Mouse (Mus musculus) macrophage (primary cell): ENCODE results near the gene Pdcd4. TPM values are rescaled to one million over a fixed set of nuclear protein-coding genes. Genes with fewer than 3 reads are reported as not detected.

ENCODE experiments used
- H3K27ac ChIP-seq: fragments of 350-480 bp; formaldehyde crosslinking; 2 replicates; pipeline ENCODE4 v1.9.0; 2021
- H3K36me3 ChIP-seq: fragments of 350-480 bp; formaldehyde crosslinking; 2 replicates; pipeline ENCODE4 v1.9.0; 2021; ENCODE audit errors: inconsistent target
- H3K4me3 ChIP-seq: fragments of 350-480 bp; formaldehyde crosslinking; 2 replicates; pipeline ENCODE4 v1.9.0; 2021; ENCODE audit errors: inconsistent target
- H3K79me2 ChIP-seq: fragments of 350-480 bp; formaldehyde crosslinking; 2 replicates; pipeline ENCODE4 v1.9.0; 2021; ENCODE audit errors: inconsistent target
- whole genome bisulfite sequencing: methylation state at CpG from one replicate; pipeline ENCODE4 v1.1.7; 2026; ENCODE audit warnings: inconsistent platforms; ENCODE audit not compliant: missing documents; 5-methylcytosine and 5-hydroxymethylcytosine counted together
- polyA plus RNA-seq: library from polyadenylated mRNA; stranded (reverse); fragments of 250-400 nt; gene quantifications from 3 replicates; pipeline ENCODE4 v1.2.4, GENCODE M21; 2018; ENCODE audit warnings: inconsistent platforms
- total RNA-seq, 78 experiments: library from RNA; depleted of rRNA; stranded (reverse); fragments of 250-400 nt; gene quantifications; 1 replicate in 9 of 78; 2 replicates in 24 of 78; 3 replicates in 43 of 78; 4 replicates in 2 of 78; pipeline ENCODE4 v1.2.4; 2018; ENCODE audit warnings: inconsistent platforms in 56 of 78

Pdcd4 gene
- 10 to 100 TPM in 5 of 26 experiments, 1 to 10 TPM in 15, under 1 TPM in 5, not detected in 1; 0.54 to 19.1 (median 3.5) TPM for total RNA-seq (2018; cell fraction: chromatin; rRNA removed)
- 10 to 100 TPM in 13 of 26 experiments, 1 to 10 TPM in 13; 4.7 to 28.2 (median 10.0) TPM for total RNA-seq (2018; cell fraction: cytosol; rRNA removed)
- 10 to 100 TPM in 5 of 26 experiments, 1 to 10 TPM in 21; 1.9 to 18.8 (median 5.5) TPM for total RNA-seq (2018; cell fraction: nucleus; rRNA removed)
- polyA plus RNA-seq: 3.8 to 15.6 TPM (median 13.3 TPM) in 3 replicates

GRCm38 (mm10) chr19:53892061-53892460, at the start of gene Pdcd4:
Gene Pdcd4 (plus strand): TSS chr19:53892231.
- 60% methylated on average over 3 of the region's 3 CpGs for WGBS
- H3K4me3 ChIP-seq: no peak within 1 kb of the TSS
- no peaks in the 10 kb centered on the region for H3K36me3 ChIP-seq
- H3K27ac ChIP-seq: no peak within 1 kb of the TSS
- no peaks in the 10 kb centered on the region for H3K79me2 ChIP-seq

- H3K27ac ChIP-seq: no peak overlapping the region
- no peaks in the 10 kb centered on the region for H3K36me3 ChIP-seq
- no peaks in the 10 kb centered on the region for H3K79me2 ChIP-seq
- H3K4me3 ChIP-seq: no peak overlapping the region
- WGBS: 92% methylated on average over 8 of the region's 8 CpGs
These were observed 48.1 kb upstream of the Pdcd4 start for GRCm38 (mm10) chr19:53843972-53844371.

GRCm38 (mm10) chr19:53848272-53848995, 43.6 kb upstream of the Pdcd4 start:
- Histone ChIP-seq H3K4me3 (no peak overlapping the region), H3K79me2 (no peaks in the 10 kb centered on the region), H3K36me3 (no peaks in the 10 kb centered on the region), H3K27ac (no peak overlapping the region)
- 97% methylated on average over 10 of the region's 10 CpGs for WGBS

- 85% methylated on average over 18 of the region's 18 CpGs for WGBS
- H3K4me3 ChIP-seq: no peak overlapping the region
- H3K79me2 ChIP-seq: no peaks in the 10 kb centered on the region
- no peaks in the 10 kb centered on the region for H3K36me3 ChIP-seq
- H3K27ac ChIP-seq: no peak overlapping the region
These were observed 41.7 kb upstream of the Pdcd4 start for GRCm38 (mm10) chr19:53850166-53850922.

GRCm38 (mm10) chr19:53851352-53851751, 40.7 kb upstream of the Pdcd4 start:
- Histone ChIP-seq H3K4me3 (no peak overlapping the region), H3K27ac (no peak overlapping the region), H3K36me3 (no peaks in the 10 kb centered on the region), H3K79me2 (no peaks in the 10 kb centered on the region)
- 97% methylated on average over 13 of the region's 13 CpGs for WGBS

GRCm38 (mm10) chr19:53851826-53852698, 40.0 kb upstream of the Pdcd4 start:
- 84% methylated on average over 9 of the region's 14 CpGs for WGBS
- no peaks in the 10 kb centered on the region for H3K79me2 ChIP-seq
- H3K36me3 ChIP-seq: no peaks in the 10 kb centered on the region
- no peak overlapping the region for H3K4me3 ChIP-seq
- H3K27ac ChIP-seq: no peak overlapping the region

GRCm38 (mm10) chr19:53852699-53853451, 39.2 kb upstream of the Pdcd4 start:
- WGBS: 90% methylated on average over 15 of the region's 15 CpGs

GRCm38 (mm10) chr19:53854978-53855377, 37.1 kb upstream of the Pdcd4 start:
- H3K4me3 ChIP-seq: no peak overlapping the region
- H3K36me3 ChIP-seq: no peaks in the 10 kb centered on the region
- no peaks in the 10 kb centered on the region for H3K79me2 ChIP-seq
- H3K27ac ChIP-seq: no peak overlapping the region
- 50% methylated on average over 4 of the region's 4 CpGs for WGBS

More at GRCm38 (mm10) chr19:53852699-53853451, 39.2 kb upstream of the Pdcd4 start:
- Histone ChIP-seq H3K27ac (no peak overlapping the region), H3K36me3 (no peaks in the 10 kb centered on the region), H3K79me2 (no peaks in the 10 kb centered on the region), H3K4me3 (no peak overlapping the region)

GRCm38 (mm10) chr19:53855781-53856180, 36.2 kb upstream of the Pdcd4 start:
- WGBS: 95% methylated on average over 5 of the region's 5 CpGs
- H3K36me3 ChIP-seq: no peaks in the 10 kb centered on the region

GRCm38 (mm10) chr19:53856794-53857193, 35.2 kb upstream of the Pdcd4 start:
- Histone ChIP-seq H3K4me3 (no peak overlapping the region), H3K79me2 (no peaks in the 10 kb centered on the region), H3K36me3 (no peaks in the 10 kb centered on the region), H3K27ac (no peak overlapping the region)
- WGBS: 97% methylated on average over 9 of the region's 9 CpGs

More at GRCm38 (mm10) chr19:53855781-53856180, 36.2 kb upstream of the Pdcd4 start:
- no peaks in the 10 kb centered on the region for H3K79me2 ChIP-seq
- no peak overlapping the region for H3K4me3 ChIP-seq
- no peak overlapping the region for H3K27ac ChIP-seq

GRCm38 (mm10) chr19:53857962-53858361, 34.1 kb upstream of the Pdcd4 start:
- Histone ChIP-seq H3K36me3 (no peaks in the 10 kb centered on the region), H3K4me3 (no peak overlapping the region), H3K27ac (no peak overlapping the region), H3K79me2 (no peaks in the 10 kb centered on the region)
- WGBS: 80% methylated on average over 6 of the region's 6 CpGs

- Histone ChIP-seq H3K79me2 (no peaks in the 10 kb centered on the region), H3K36me3 (no peaks in the 10 kb centered on the region), H3K27ac (no peak overlapping the region), H3K4me3 (no peak overlapping the region)
- WGBS: 76% methylated on average over 9 of the region's 9 CpGs
These were observed 32.9 kb upstream of the Pdcd4 start for GRCm38 (mm10) chr19:53859149-53859548.

- 97% methylated on average over 7 of the region's 7 CpGs for WGBS
- no peak overlapping the region for H3K27ac ChIP-seq
- no peaks in the 10 kb centered on the region for H3K79me2 ChIP-seq
- no peak overlapping the region for H3K4me3 ChIP-seq
- H3K36me3 ChIP-seq: no peaks in the 10 kb centered on the region
These were observed 32.4 kb upstream of the Pdcd4 start for GRCm38 (mm10) chr19:53859593-53859992.
